ENCODE assay signal across 9 mouse cellular contexts in the genomic region with DNA sequence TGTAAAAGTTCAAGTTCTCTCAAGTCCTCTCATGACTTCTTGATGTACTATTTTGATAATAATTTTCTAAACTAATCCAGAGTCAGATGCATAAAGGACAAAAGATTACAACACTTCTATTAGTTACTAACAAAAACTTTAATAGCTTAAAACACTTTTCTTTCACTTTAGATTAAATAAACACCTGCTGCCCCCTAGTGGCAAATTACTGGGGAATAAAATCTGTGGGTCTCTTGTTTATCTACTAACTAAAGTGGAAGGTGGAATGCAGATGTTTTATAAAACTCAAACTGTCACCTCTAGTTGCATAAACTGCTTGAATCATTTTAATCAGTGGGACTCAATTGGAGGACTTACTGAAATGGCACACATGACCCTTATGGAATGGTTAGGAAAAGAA.
DNase-seq lines count a peak whose midpoint lies in the region; ATAC-seq and TF ChIP-seq lines count a peak whose summit lies in the region.
"Had no signal": no experiment of that assay in that cellular context is flagged by ENCODE, and none has a peak within 500 bp of the region (broad histone marks: within the 10 kb centered on the region; RNA-seq: fewer than 3 reads in every experiment).

No protein-coding gene starts in this region.

- H3K27ac ChIP-seq in heart, postnatal 0 days (ENCODE audit: low read depth) = no peak overlapping the region
- no peak overlapping the region for H3K27ac ChIP-seq in midbrain, embryonic 14.5 days (replicated peaks; ENCODE audit: low read depth, low read length)
- H3K27ac ChIP-seq in midbrain, embryonic 15.5 days = no peak overlapping the region
- no peak overlapping the region for H3K27ac ChIP-seq in midbrain, postnatal 0 days (ENCODE audit: low read depth, low read length)
- H3K27ac ChIP-seq: heart, embryonic 15.5 days had no signal

- peak; percentile 32 for DNase-seq in heart, postnatal 0 days (ENCODE audit: low spot score)
- no peak for DNase-seq in heart, postnatal 25 days (ENCODE audit: low spot score)
- peak; percentile 87 for DNase-seq in midbrain, embryonic 14.5 days
- DNase-seq in embryo, embryonic 10 days (ENCODE audit: low spot score) = peak; percentile 5
- peak; percentile 77 for DNase-seq in midbrain, postnatal 0 days (ENCODE audit: low spot score)
- no peak for DNase-seq in spleen, adult 12 weeks (ENCODE audit: low spot score)

- no peaks in the 10 kb centered on the region for H3K4me1 ChIP-seq in heart, postnatal 0 days (ENCODE audit: control insufficient read depth, insufficient read depth)
- H3K4me1 ChIP-seq in midbrain, embryonic 14.5 days (ENCODE audit: control insufficient read depth, insufficient read depth, low read length) = no peaks in the 10 kb centered on the region
- H3K4me1 ChIP-seq in midbrain, embryonic 15.5 days = no peaks in the 10 kb centered on the region
- no peaks in the 10 kb centered on the region for H3K4me1 ChIP-seq in midbrain, postnatal 0 days (ENCODE audit: insufficient read depth, low read length)
- H3K4me1 ChIP-seq: heart, embryonic 15.5 days had no signal

- H3K4me3 ChIP-seq in heart, postnatal 0 days (ENCODE audit: low read depth, low read length) = no peak overlapping the region
- H3K4me3 ChIP-seq in midbrain, embryonic 14.5 days (replicated peaks; ENCODE audit: low read depth, low read length) = no peak overlapping the region
- H3K4me3 ChIP-seq in midbrain, embryonic 15.5 days = no peak overlapping the region
- no peak overlapping the region for H3K4me3 ChIP-seq in midbrain, postnatal 0 days (ENCODE audit: low read depth, low read length)
- H3K4me3 ChIP-seq: heart, embryonic 15.5 days had no signal

- no peak for ATAC-seq in heart, postnatal 0 days (ENCODE audit: insufficient read depth, low read depth)
- ATAC-seq in midbrain, embryonic 14.5 days (ENCODE audit: low FRiP score, low TSS enrichment) = no peak
- no peak for ATAC-seq in midbrain, embryonic 15.5 days (replicated peaks)
- ATAC-seq in midbrain, postnatal 0 days (ENCODE audit: low FRiP score) = no peak
- ATAC-seq in erythroblast, adult 5-6 weeks (replicated peaks; ENCODE audit: low FRiP score, poor library complexity, severe bottlenecking) = no peak

- TF ChIP-seq CTCF in heart, postnatal 0 days (IDR thresholded peaks at IDR 0.05; ENCODE audit: low read depth) = peak; percentile 38
- peak; percentile 74 for TF ChIP-seq CTCF in midbrain, postnatal 0 days (IDR thresholded peaks at IDR 0.05)

- no peak for TF ChIP-seq EP300 in heart, postnatal 0 days (IDR thresholded peaks at IDR 0.05; ENCODE audit: low read depth)

- no peaks in the 10 kb centered on the region for H3K36me3 ChIP-seq in heart, postnatal 0 days (replicated peaks; ENCODE audit: control insufficient read depth, insufficient read depth, low read length)
- H3K36me3 ChIP-seq in midbrain, embryonic 14.5 days (ENCODE audit: control insufficient read depth, insufficient read depth, low read length) = no peaks in the 10 kb centered on the region
- no peaks in the 10 kb centered on the region for H3K36me3 ChIP-seq in midbrain, embryonic 15.5 days (replicated peaks)
- no peaks in the 10 kb centered on the region for H3K36me3 ChIP-seq in midbrain, postnatal 0 days (ENCODE audit: insufficient read depth, low read length)
- H3K36me3 ChIP-seq: heart, embryonic 15.5 days had no signal

- H3K9ac ChIP-seq in heart, postnatal 0 days (replicated peaks; ENCODE audit: low read depth, low read length) = no peak overlapping the region
- H3K9ac ChIP-seq in midbrain, embryonic 14.5 days (replicated peaks; ENCODE audit: low read length) = no peak overlapping the region
- no peak overlapping the region for H3K9ac ChIP-seq in midbrain, embryonic 15.5 days
- H3K9ac ChIP-seq in midbrain, postnatal 0 days (replicated peaks; ENCODE audit: low read length, poor library complexity, severe bottlenecking) = no peak overlapping the region
- H3K9ac ChIP-seq: heart, embryonic 15.5 days had no signal

- no peak overlapping the region for H3K4me2 ChIP-seq in heart, postnatal 0 days (ENCODE audit: low read depth, low read length)
- no peak overlapping the region for H3K4me2 ChIP-seq in midbrain, embryonic 14.5 days (ENCODE audit: low read length)
- H3K4me2 ChIP-seq in midbrain, embryonic 15.5 days = no peak overlapping the region
- H3K4me2 ChIP-seq in midbrain, postnatal 0 days (ENCODE audit: low read depth, low read length, poor library complexity, severe bottlenecking) = no peak overlapping the region
- H3K4me2 ChIP-seq: heart, embryonic 15.5 days had no signal

- intact Hi-C loops in heart, postnatal 25 days (cut with DNase I) = no loop called here

- H3K27me3 ChIP-seq in heart, postnatal 0 days (ENCODE audit: control insufficient read depth, insufficient read depth, low read length) = no peaks in the 10 kb centered on the region
- no peaks in the 10 kb centered on the region for H3K27me3 ChIP-seq in midbrain, embryonic 14.5 days (ENCODE audit: control insufficient read depth, insufficient read depth, low read length)
- H3K27me3 ChIP-seq in midbrain, embryonic 15.5 days (replicated peaks) = no peaks in the 10 kb centered on the region
- no peaks in the 10 kb centered on the region for H3K27me3 ChIP-seq in midbrain, postnatal 0 days (ENCODE audit: insufficient read depth, low read length)
- H3K27me3 ChIP-seq: heart, embryonic 15.5 days had no signal

- no peaks in the 10 kb centered on the region for H3K9me3 ChIP-seq in heart, postnatal 0 days (replicated peaks; ENCODE audit: control insufficient read depth, low read length)
- no peaks in the 10 kb centered on the region for H3K9me3 ChIP-seq in midbrain, embryonic 14.5 days (ENCODE audit: control insufficient read depth, low read length)
- H3K9me3 ChIP-seq in midbrain, embryonic 15.5 days = no peaks in the 10 kb centered on the region
- no peaks in the 10 kb centered on the region for H3K9me3 ChIP-seq in midbrain, postnatal 0 days (ENCODE audit: low read length)
- H3K9me3 ChIP-seq: heart, embryonic 15.5 days had no signal

Comparison
In these comparisons a context has a peak if more than half of its experiments do, and no peak if none do; other contexts are left out.
1. DNase-seq: peak in heart, postnatal 0 days (single experiment), midbrain, embryonic 14.5 days (single experiment), embryo, embryonic 10 days (single experiment) and midbrain, postnatal 0 days (single experiment); none in heart, postnatal 25 days (single experiment) and spleen, adult 12 weeks (single experiment).